Mouse (Mus musculus) heart, embryonic 11.5 days (tissue): ENCODE data around the gene Lce1f. TPM values are rescaled to one million over a fixed set of nuclear protein-coding genes. Genes with fewer than 3 reads are reported as not detected.

Experiments used
- ATAC-seq: fragments of 200-750 bp; cut with Nextera tagmentation; replicated peaks from 2 replicates; pipeline ENCODE4 v1.8.0; 2017; ENCODE audit warnings: moderate library complexity; ENCODE audit not compliant: insufficient number of reproducible peaks, low FRiP score, low TSS enrichment
- H3K27ac ChIP-seq: fragments of 300-500 bp; sonication (generic); 2 replicates; pipeline ENCODE4 v1.5.1; 2014; ENCODE audit warnings: mild to moderate bottlenecking, low read depth, low read length
- H3K27me3 ChIP-seq: fragments of 300-500 bp; sonication (generic); 2 replicates; pipeline ENCODE4 v1.6.1; 2014; ENCODE audit warnings: mild to moderate bottlenecking, low read length, mixed read lengths; ENCODE audit not compliant: control insufficient read depth, insufficient read depth
- H3K36me3 ChIP-seq: fragments of 300-500 bp; sonication (generic); 2 replicates; pipeline ENCODE4 v1.6.1; 2014; ENCODE audit warnings: mild to moderate bottlenecking, low read length, moderate library complexity, mixed read lengths; ENCODE audit not compliant: control insufficient read depth, insufficient read depth
- H3K4me1 ChIP-seq: fragments of 300-500 bp; sonication (generic); 2 replicates; pipeline ENCODE4 v1.6.1; 2014; ENCODE audit warnings: low read length; ENCODE audit not compliant: control insufficient read depth, insufficient read depth
- H3K4me2 ChIP-seq: fragments of 300-500 bp; sonication (generic); 2 replicates; pipeline ENCODE4 v1.6.1; 2014; ENCODE audit warnings: mild to moderate bottlenecking, moderate library complexity
- H3K4me3 ChIP-seq: fragments of 300-500 bp; sonication (generic); 2 replicates; pipeline ENCODE4 v1.5.1; 2014; ENCODE audit warnings: low read depth, low read length
- H3K9ac ChIP-seq: fragments of 300-500 bp; sonication (generic); 2 replicates; pipeline ENCODE4 v1.6.1; 2014; ENCODE audit warnings: mild to moderate bottlenecking, low read depth, low read length, moderate library complexity
- H3K9me3 ChIP-seq: fragments of 300-500 bp; sonication (generic); replicated peaks from 2 replicates; pipeline ENCODE4 v1.6.1; 2016; ENCODE audit warnings: low read length; ENCODE audit not compliant: control insufficient read depth
- WGBS: fragments of 180-500 bp; shearing (Covaris S2); extraction: QIAGEN DNeasy Blood & Tissue Kit; methylation state at CpG from one replicate; pipeline ENCODE4 v1.1.7; 2014; ENCODE audit not compliant: insufficient replicate concordance; 5-methylcytosine and 5-hydroxymethylcytosine counted together
- polyA plus RNA-seq: library from polyadenylated mRNA; unstranded; fragments of >200 nt; fragmentation: Nextera tagmentation; extraction: Ambion mirVana; gene quantifications from 2 replicates; pipeline ENCODE4 v1.2.1, GENCODE M21; 2014

Lce1f gene
- polyA plus RNA-seq: not detected in 2 replicates

GRCm38 (mm10) chr3:92720250-92720649 is at the start of gene Lce1f:
TSS of gene Lce1f (minus strand) at chr3:92720350.
- Histone ChIP-seq H3K36me3 (no peaks in the 10 kb centered on the region), H3K27ac (no peak within 1 kb of the TSS), H3K4me3 (no peak within 1 kb of the TSS), H3K27me3 (no peaks in the 10 kb centered on the region), H3K4me1 (no peaks in the 10 kb centered on the region), H3K4me2 (no peak within 1 kb of the TSS), H3K9ac (no peak within 1 kb of the TSS), H3K9me3 (no peaks in the 10 kb centered on the region)
- no peak for ATAC-seq
- 63% methylated on average over 3 of the region's 3 CpGs for WGBS

- H3K9ac ChIP-seq: no peak within 1 kb of the TSS
- H3K27me3 ChIP-seq: no peaks in the 10 kb centered on the region
- ATAC-seq: no peak
- H3K4me3 ChIP-seq: no peak within 1 kb of the TSS
- H3K9me3 ChIP-seq: no peaks in the 10 kb centered on the region
- H3K4me1 ChIP-seq: no peaks in the 10 kb centered on the region
- H3K27ac ChIP-seq: no peak within 1 kb of the TSS
- no peak within 1 kb of the TSS for H3K4me2 ChIP-seq
- WGBS: 90% methylated on average over 1 of the region's 1 CpGs
- H3K36me3 ChIP-seq: no peaks in the 10 kb centered on the region
Measured at GRCm38 (mm10) chr3:92764965-92765364, 44.8 kb upstream of the Lce1f start, which contains the start of gene Lce1h. TSS of gene Lce1h (minus strand) at chr3:92765065.

GRCm38 (mm10) chr3:92753197-92753596 is 33.0 kb upstream of the Lce1f start:
- H3K4me3 ChIP-seq: no peak overlapping the region
- ATAC-seq: no peak
- 33% methylated on average over 3 of the region's 3 CpGs for WGBS
- no peak overlapping the region for H3K4me2 ChIP-seq
- H3K4me1 ChIP-seq: no peaks in the 10 kb centered on the region
- H3K9ac ChIP-seq: no peak overlapping the region
- no peaks in the 10 kb centered on the region for H3K36me3 ChIP-seq
- no peaks in the 10 kb centered on the region for H3K27me3 ChIP-seq
- H3K9me3 ChIP-seq: no peaks in the 10 kb centered on the region
- H3K27ac ChIP-seq: no peak overlapping the region

- no peaks in the 10 kb centered on the region for H3K4me1 ChIP-seq
- no peaks in the 10 kb centered on the region for H3K9me3 ChIP-seq
- no peaks in the 10 kb centered on the region for H3K36me3 ChIP-seq
- no peak for ATAC-seq
- H3K27ac ChIP-seq: no peak within 1 kb of the TSS
- H3K9ac ChIP-seq: no peak within 1 kb of the TSS
- H3K4me3 ChIP-seq: no peak within 1 kb of the TSS
- no peak within 1 kb of the TSS for H3K4me2 ChIP-seq
- H3K27me3 ChIP-seq: no peaks in the 10 kb centered on the region
- 75% methylated on average over 1 of the region's 1 CpGs for WGBS
Measured at GRCm38 (mm10) chr3:92752238-92752637, 32.1 kb upstream of the Lce1f start, which contains the start of gene Lce1g. TSS of gene Lce1g (minus strand) at chr3:92752338.

- no peak within 1 kb of the TSS for H3K4me3 ChIP-seq
- ATAC-seq: no peak
Measured at GRCm38 (mm10) chr3:92738996-92739395, 18.8 kb upstream of the Lce1f start, which contains the start of gene Gm38119. TSS of gene Gm38119 (minus strand) at chr3:92739096.

GRCm38 (mm10) chr3:92722631-92723030 is 2.5 kb upstream of the Lce1f start:
- 80% methylated on average over 5 of the region's 5 CpGs for WGBS
- Histone ChIP-seq H3K9me3 (no peaks in the 10 kb centered on the region), H3K27me3 (no peaks in the 10 kb centered on the region)

More at GRCm38 (mm10) chr3:92738996-92739395, 18.8 kb upstream of the Lce1f start, which contains the start of gene Gm38119:
- WGBS: 52% methylated on average over 1 of the region's 1 CpGs
- Histone ChIP-seq H3K27me3 (no peaks in the 10 kb centered on the region), H3K36me3 (no peaks in the 10 kb centered on the region), H3K4me2 (no peak within 1 kb of the TSS), H3K4me1 (no peaks in the 10 kb centered on the region), H3K27ac (no peak within 1 kb of the TSS), H3K9ac (no peak within 1 kb of the TSS), H3K9me3 (no peaks in the 10 kb centered on the region)

GRCm38 (mm10) chr3:92715122-92715521 is 5.0 kb downstream of the Lce1f start:
- no peak for ATAC-seq
- H3K27ac ChIP-seq: no peak overlapping the region
- no peaks in the 10 kb centered on the region for H3K4me1 ChIP-seq
- no peaks in the 10 kb centered on the region for H3K36me3 ChIP-seq
- no peak overlapping the region for H3K9ac ChIP-seq
- H3K4me3 ChIP-seq: no peak overlapping the region
- H3K9me3 ChIP-seq: no peaks in the 10 kb centered on the region
- H3K27me3 ChIP-seq: no peaks in the 10 kb centered on the region
- H3K4me2 ChIP-seq: no peak overlapping the region

More at GRCm38 (mm10) chr3:92722631-92723030, 2.5 kb upstream of the Lce1f start:
- Histone ChIP-seq H3K4me2 (no peak overlapping the region), H3K27ac (no peak overlapping the region), H3K4me3 (no peak overlapping the region), H3K36me3 (no peaks in the 10 kb centered on the region), H3K4me1 (no peaks in the 10 kb centered on the region), H3K9ac (no peak overlapping the region)
- no peak for ATAC-seq

- H3K9ac ChIP-seq: no peak within 1 kb of the TSS
- ATAC-seq: no peak
- H3K9me3 ChIP-seq: no peaks in the 10 kb centered on the region
- H3K4me2 ChIP-seq: no peak within 1 kb of the TSS
- H3K36me3 ChIP-seq: no peaks in the 10 kb centered on the region
- no peak within 1 kb of the TSS for H3K4me3 ChIP-seq
- 83% methylated on average over 2 of the region's 2 CpGs for WGBS
- no peaks in the 10 kb centered on the region for H3K4me1 ChIP-seq
- H3K27ac ChIP-seq: no peak within 1 kb of the TSS
- no peaks in the 10 kb centered on the region for H3K27me3 ChIP-seq
Measured at GRCm38 (mm10) chr3:92708974-92709373, 11.2 kb downstream of the Lce1f start, which contains the start of gene Lce1e. TSS of gene Lce1e (minus strand) at chr3:92709074.

- H3K36me3 ChIP-seq: no peaks in the 10 kb centered on the region
- no peaks in the 10 kb centered on the region for H3K4me1 ChIP-seq
- H3K9me3 ChIP-seq: no peaks in the 10 kb centered on the region
- H3K4me3 ChIP-seq: no peak overlapping the region
- H3K27me3 ChIP-seq: no peaks in the 10 kb centered on the region
- H3K27ac ChIP-seq: no peak overlapping the region
- WGBS: 33% methylated on average over 1 of the region's 1 CpGs
- H3K9ac ChIP-seq: no peak overlapping the region
- no peak for ATAC-seq
- H3K4me2 ChIP-seq: no peak overlapping the region
Measured at GRCm38 (mm10) chr3:92694613-92695012, 25.5 kb downstream of the Lce1f start.
